11 mouse cellular contexts compared by ENCODE assay signal in the genomic region with DNA sequence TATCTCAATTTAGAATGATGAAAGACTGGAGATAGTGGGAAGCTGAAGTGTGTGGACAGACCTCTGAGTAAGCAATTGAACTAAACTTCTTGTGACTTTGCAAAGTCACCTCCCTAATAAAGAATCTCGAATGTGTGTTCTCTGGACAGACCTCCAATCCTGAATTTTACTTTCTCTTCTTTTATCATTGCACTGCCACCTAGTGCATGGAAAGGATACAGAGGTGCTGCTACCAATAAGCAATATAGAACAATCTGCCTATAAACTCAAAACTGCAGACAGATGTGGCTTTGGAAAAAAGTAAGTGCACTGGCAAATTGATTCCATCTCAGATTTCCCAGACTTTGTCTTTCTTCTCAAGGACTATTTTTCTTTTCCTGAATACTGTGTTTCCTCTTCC.
DNase-seq lines count a peak whose midpoint lies in the region; ATAC-seq and TF ChIP-seq lines count a peak whose summit lies in the region.
"Had no signal": no experiment of that assay in that cellular context is flagged by ENCODE, and none has a peak within 500 bp of the region (broad histone marks: within the 10 kb centered on the region; RNA-seq: fewer than 3 reads in every experiment).

No protein-coding gene starts in this region.

- no peaks in the 10 kb centered on the region for H3K4me1 ChIP-seq in intestine, postnatal 0 days (replicated peaks; ENCODE audit: control insufficient read depth, insufficient read depth, low read length)
- no peaks in the 10 kb centered on the region for H3K4me1 ChIP-seq in intestine, embryonic 15.5 days (replicated peaks)

- ATAC-seq in intestine, postnatal 0 days: no peak
- no peak for ATAC-seq in intestine, embryonic 15.5 days
- ATAC-seq: inflammation-experienced regulatory T-cells, adult 6 months had no signal

- H3K27me3 ChIP-seq in intestine, postnatal 0 days (replicated peaks; ENCODE audit: control insufficient read depth, insufficient read depth, low read length): no peaks in the 10 kb centered on the region
- H3K27me3 ChIP-seq in intestine, embryonic 15.5 days (replicated peaks): no peaks in the 10 kb centered on the region

- peak; percentile 52 for TF ChIP-seq CTCF in intestine, postnatal 0 days (IDR thresholded peaks at IDR 0.05; ENCODE audit: low read depth)

- H3K4me2 ChIP-seq in intestine, postnatal 0 days (replicated peaks; ENCODE audit: low read depth): no peak overlapping the region
- H3K4me2 ChIP-seq in intestine, embryonic 15.5 days (replicated peaks): no peak overlapping the region

- H3K9me3 ChIP-seq in intestine, postnatal 0 days (ENCODE audit: control insufficient read depth): no peaks in the 10 kb centered on the region
- H3K9me3 ChIP-seq in intestine, embryonic 15.5 days: no peaks in the 10 kb centered on the region

- no peak overlapping the region for H3K27ac ChIP-seq in intestine, postnatal 0 days (ENCODE audit: low read depth, low read length)
- no peak overlapping the region for H3K27ac ChIP-seq in intestine, embryonic 15.5 days

- WGBS in intestine, postnatal 0 days: 7% methylated on average over 1 of the region's 1 CpGs
- 14% methylated on average over 1 of the region's 1 CpGs for WGBS in intestine, embryonic 15.5 days

- DNase-seq in 416B (ENCODE audit: low read depth): peak; percentile 16
- DNase-seq in CD4-positive, CD25-positive, alpha-beta regulatory T cell, adult 2 months (ENCODE audit: low read depth, low spot score): peak; percentile 31
- DNase-seq in induced T-regulatory cell, adult 2 months (ENCODE audit: low read depth): peak; percentile 25
- no peak for DNase-seq in spleen, adult 12 weeks (ENCODE audit: low spot score)
- DNase-seq in spleen, postnatal 14 days (ENCODE audit: low spot score in 2 of 2): no peak
- no peak for DNase-seq in left cerebral cortex, adult 11 months (ENCODE audit: low spot score)
- DNase-seq: cerebellum, adult 2 months; left cerebral cortex, postnatal 4 days had no signal

- no peak overlapping the region for H3K4me3 ChIP-seq in intestine, postnatal 0 days (ENCODE audit: low read depth, low read length)
- H3K4me3 ChIP-seq in intestine, embryonic 15.5 days (replicated peaks): no peak overlapping the region

- H3K9ac ChIP-seq in intestine, postnatal 0 days (ENCODE audit: low read depth, low read length): no peak overlapping the region
- no peak overlapping the region for H3K9ac ChIP-seq in intestine, embryonic 15.5 days

- H3K36me3 ChIP-seq in intestine, postnatal 0 days (ENCODE audit: control insufficient read depth, insufficient read depth): no peaks in the 10 kb centered on the region
- H3K36me3 ChIP-seq in intestine, embryonic 15.5 days: no peaks in the 10 kb centered on the region

Comparison
In these comparisons a context has a peak if more than half of its experiments do, and no peak if none do; other contexts are left out.
1. DNase-seq: peak in 416B (single experiment), CD4-positive, CD25-positive, alpha-beta regulatory T cell, adult 2 months (single experiment) and induced T-regulatory cell, adult 2 months (single experiment); none in spleen, adult 12 weeks (single experiment), spleen, postnatal 14 days (0 of 2) and left cerebral cortex, adult 11 months (single experiment).